Mouse (Mus musculus): ENCODE data around the gene Pcca.

Gene Pcca

DNA sequence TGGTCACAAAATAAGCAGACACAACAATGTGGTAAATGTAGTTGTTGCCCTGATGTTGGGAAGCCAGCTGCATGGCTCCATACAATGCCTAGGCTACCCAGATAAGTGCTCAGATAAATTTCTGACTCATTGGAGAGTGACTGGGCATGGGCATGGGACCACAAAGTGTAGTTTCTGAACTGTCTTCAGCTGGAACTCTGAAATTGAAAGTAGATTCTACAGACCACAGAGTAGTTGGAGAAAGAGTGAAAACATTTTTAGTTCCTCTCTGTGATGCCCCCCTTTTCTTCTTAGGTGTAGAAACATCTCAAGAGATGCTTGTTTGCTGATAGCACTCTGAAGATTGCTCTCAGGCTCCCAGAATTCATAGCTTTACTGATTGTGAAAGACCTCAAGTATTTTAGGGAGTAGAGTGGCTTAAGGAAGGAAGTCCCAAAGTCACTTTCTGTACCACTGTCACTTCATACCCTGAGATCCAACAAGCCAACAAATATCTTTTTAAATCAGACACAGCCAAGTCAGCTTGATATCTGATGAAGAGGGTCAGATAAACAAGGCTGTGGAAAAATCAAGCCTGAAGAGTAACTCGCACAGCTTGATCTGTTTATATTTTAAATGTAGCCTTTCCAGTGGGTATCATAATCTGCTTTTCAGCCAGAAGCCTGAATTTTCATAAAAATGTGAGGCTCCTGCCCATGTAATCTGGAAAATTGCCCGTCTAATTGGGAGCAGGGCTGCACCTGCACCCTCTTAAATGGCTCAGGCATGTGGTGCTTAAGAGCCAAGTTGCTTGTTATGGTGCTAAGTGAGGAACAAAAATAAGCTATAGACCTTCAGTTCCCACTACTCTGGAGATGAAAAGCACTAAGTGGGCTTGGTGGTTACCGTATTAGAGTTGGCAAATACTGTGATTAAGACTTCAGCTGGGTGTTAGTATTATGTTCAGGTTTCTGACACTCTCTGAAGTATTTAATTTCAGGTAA, 214.0 kb downstream of the Pcca start:
- DNase-seq (ENCODE audit: low spot score in 2 of 2), result no peak

DNA sequence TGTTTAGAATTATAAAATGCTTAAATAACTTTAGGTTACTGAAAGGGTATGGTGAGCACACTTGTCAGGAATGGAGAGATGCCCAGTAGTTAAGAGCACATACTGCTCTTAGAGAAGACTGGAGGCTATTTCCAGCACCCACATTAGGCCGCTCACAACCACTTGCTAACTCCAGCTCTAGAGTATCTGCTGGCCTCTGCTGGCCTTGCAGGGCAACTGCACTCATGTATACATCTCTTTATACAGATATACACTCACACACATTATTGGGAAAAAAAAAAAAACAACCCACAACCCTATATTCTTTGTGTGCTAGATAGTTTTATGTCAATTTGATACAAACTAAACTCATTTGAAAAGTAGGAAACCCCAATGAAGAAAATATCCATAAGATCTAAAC, 217.4 kb downstream of the Pcca start:
- DNase-seq (ENCODE audit: low spot score in 2 of 2), result no peak

DNA sequence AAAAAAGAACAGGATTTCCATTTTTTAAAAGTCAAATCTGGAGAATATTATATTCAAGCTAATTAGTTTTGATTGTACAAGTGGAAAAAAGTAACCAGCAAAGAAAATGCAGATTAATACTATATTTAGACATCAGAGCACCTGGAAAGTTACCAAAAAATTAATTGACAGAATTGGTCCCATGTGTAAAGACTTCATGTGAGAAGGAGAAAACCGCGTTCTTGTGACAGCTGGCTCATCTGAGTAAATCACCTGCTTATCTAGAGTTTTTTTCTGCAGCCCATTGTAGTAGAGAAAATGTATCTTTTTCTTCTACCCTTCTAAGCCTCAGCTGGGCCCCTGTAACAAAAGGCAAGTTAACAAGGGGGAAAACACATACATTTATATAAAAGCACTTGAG, 219.2 kb downstream of the Pcca start:
- no peak for DNase-seq (ENCODE audit: low spot score in 2 of 2)

DNA sequence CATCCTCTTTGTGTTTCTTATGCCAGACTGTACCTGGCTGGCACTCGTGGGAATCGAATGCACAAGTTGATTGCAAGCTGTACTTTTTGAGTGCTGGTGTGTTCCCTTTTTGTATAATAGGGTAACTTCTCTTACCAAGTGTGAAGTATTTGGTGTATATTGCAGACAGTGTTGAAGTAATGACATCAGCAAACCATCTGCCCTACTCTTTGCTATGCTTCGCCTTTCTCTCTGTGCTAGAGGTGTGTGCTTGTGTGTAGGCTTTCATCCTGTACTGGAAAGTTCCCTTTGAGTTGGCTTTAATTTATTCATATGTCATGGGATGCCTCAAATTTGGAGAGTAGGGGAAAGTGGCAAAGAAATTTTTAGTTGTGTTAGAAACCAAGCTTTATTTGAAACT, 220.2 kb downstream of the Pcca start:
- DNase-seq (ENCODE audit: low spot score in 2 of 2), result no peak

DNA sequence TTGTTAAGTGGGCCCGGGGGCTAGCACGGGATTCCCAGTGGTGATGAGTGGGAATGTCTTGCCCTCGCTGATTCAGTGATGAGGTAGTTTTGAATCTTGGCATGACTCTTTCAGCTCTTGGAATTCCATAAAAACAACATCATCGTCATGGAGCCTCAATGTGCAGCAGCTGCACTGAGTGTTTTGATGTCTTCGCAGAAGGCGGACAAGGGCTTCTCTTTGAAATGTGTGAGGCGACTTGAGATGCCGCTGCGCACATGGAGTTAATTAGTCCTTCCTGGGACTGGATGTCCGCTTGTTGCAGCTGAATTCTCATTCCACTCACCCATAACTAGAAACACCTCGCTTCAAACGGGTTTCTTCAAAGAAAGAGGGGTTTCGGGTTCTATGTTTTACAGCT, 221.4 kb downstream of the Pcca start:
- no peak for DNase-seq (ENCODE audit: low spot score in 2 of 2)

DNA sequence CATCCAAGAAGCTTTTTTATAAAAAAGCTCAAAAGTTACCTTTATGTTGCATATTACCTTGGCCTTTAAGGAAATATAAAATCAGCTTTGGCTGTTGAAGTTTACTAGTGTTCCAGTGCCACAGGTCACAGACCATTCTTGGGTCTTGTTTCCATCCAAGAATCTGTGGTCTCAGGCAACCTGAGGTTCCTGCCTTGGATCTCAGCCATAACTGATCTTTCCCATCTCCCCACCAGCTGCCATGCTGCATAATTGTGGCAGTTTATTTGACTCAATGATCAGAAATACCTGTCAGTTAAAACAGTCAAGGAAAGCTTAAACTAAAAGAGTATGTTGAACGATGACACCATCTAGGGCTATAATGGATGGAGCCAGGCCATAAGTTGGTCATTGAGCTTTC, 222.5 kb downstream of the Pcca start:
- no peak for DNase-seq (ENCODE audit: low spot score in 2 of 2)

DNA sequence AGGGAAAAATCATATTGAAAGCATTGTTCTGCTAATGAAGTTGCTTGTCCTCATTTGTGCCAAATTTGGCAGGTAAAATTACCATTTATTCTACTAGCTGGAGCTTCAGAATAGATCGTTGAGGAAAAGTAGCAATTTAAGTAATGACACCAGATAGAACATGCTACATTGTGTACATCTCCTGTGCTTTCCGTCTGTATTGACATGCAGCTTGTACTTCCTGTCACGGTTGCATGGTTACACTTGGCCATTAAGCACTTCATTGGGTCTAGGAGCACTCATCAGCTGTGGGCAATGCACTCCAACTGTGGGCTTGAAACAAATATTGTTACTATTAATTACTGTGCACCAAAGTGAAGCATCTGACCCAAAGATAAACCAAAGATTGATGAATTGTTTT, 225.8 kb downstream of the Pcca start:
- DNase-seq (ENCODE audit: low spot score in 2 of 2), result no peak

DNA sequence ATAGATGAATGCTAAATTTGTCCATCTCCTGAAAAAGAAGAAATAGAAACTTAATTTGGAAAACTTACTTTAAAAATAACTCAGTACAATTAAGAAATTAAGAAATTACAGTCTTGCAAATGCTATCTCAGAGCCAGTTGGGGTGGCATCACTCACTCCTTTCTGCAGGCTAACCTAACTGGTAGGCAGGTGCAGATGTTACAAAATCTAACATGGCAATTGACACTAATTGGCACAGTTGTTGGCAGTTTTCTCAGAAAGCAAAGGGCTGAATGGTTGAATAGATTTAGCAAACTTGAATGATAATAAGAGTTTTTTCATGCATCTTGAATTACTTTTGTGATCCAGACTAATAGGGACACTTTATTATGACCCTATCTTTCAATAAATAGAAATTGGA, 226.7 kb downstream of the Pcca start:
- no peak for DNase-seq (ENCODE audit: low spot score in 2 of 2)

DNA sequence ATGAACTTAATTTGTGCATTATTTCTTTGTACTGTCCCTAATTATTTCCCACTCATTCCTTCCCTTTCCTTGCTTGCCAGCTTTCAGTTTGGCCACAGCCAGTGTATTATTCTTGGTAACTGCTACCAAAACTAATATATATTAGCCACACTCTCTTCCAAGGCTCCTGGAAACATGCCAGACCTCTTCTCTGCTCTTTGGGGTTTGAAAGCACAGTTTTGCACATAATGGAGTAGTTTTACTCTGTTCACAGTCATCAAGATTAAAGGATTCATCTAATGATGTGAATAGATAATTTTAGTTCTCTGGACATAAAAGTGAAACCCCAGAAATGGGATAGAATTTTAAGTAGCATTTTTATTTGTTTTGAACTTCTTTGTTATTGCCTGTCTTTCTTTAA, 228.5 kb downstream of the Pcca start:
- no peak for DNase-seq (ENCODE audit: low spot score in 2 of 2)

DNA sequence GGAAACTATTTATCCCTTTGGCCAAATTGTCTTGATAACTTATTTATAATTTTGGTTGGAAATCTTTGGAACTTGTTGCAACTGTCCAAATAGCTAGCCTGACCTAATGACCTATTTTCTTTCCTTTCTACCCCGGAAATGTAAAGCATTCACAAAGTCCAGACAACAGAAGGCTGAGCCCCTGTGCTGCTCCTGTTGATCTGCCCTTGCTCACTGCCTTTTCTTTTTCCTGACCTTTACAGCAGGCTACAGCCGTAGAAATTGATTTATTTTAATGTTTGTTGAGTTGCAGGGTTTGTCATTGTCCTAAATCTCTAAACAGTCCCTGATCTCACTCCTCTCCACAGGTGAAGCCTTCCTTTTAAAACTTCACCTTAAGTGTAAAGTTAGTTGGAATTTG, 231.8 kb downstream of the Pcca start:
- no peak for DNase-seq (ENCODE audit: low spot score in 2 of 2)

DNA sequence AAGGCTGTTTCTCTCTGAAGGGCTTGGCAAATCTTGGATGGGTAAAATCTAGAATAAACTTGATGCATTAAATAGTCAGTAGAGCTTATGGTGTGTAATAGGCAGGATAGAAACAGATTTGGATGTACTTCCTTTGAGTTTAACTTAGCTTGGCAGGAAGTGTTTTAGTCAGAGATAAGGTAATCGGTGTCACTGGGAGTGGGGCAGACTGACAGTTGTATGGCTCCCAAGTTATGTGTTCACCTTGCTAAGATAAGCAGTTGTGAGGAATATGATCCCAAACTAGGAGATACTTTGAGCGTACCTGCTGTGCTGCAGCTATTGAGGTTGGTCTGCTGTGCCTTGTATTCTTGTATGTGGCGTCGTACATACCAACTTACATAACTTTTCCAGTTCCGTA, 232.3 kb downstream of the Pcca start:
- no peak for DNase-seq (ENCODE audit: low spot score in 2 of 2)

DNA sequence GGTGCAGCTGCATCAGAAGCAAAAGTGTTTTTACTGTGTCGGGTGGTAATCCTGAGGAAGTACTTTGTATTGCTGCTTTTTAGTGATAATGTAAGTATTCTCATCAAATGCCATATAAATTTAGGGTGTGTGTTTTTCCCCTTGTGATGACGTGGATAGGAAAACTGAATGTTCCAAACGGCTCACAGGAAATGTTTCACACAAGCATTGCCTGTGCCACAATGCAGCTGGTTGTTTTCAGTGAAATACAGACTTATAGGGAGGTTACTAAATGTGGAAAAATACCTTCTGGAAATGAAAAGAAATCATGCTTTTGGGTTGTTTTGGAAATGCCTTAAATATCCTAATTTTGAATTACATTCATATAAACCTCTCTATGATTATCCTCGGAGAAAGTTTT, 250.6 kb downstream of the Pcca start:
- no peak for DNase-seq (ENCODE audit: low spot score in 2 of 2)

DNA sequence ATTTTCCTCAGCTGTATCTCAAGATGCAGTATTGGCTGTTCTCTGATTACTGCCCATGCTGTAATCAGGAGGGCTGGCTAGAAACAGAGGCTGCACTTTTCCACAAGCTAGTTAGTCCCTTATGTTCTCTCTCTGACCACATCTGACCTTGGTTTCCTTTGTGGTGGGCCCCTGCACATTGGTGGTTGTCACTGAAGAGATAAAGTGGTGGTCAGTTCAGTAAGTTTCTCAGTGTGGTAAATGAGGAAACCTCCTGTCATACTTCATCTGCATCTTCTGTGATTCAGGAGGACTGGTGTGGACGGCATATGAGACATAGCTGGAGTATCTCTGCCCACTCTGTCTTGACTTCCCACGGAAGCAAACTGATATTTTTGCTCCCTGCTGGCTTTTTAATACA, 254.1 kb downstream of the Pcca start:
- no peak for DNase-seq (ENCODE audit: low spot score in 2 of 2)

DNA sequence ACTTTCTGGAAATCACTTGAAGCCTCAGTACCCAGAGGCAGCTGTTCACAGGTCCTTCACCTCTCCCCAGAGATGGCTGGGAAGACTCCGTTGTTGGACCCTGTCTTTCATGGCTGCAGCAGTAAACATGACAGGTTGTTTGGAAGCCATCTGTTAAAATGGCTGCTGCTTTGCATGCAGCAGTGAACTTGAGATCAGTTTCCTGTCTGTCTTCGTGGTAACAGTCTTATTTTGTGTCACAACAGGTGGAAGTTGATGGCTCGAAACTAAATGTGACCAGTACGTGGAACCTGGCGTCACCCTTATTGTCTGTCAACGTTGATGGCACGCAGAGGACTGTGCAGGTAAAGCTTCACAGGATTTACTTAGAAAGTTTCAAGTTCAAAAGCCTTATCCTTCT, 256.0 kb downstream of the Pcca start:
- DNase-seq (ENCODE audit: low spot score in 2 of 2), result no peak

DNA sequence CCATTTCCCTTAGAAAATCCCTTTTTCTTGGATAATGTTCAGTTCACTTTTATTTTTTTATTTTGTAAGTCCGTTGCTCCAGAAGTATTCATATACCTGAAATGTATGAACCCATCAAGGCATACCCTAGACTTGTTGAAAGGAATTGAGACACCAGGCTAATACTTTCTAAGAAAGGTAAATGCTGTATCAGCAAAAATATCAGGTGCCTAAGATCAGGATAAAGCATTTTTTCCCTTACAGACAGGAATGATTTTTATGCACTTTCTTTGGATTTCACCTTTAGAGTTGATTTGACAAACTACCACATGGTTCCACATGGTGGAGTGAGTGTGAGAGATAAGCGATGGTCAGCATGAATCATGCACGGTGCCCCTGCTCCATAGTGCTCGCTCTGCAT, 259.2 kb downstream of the Pcca start:
- DNase-seq (ENCODE audit: low spot score in 2 of 2), result no peak

DNA sequence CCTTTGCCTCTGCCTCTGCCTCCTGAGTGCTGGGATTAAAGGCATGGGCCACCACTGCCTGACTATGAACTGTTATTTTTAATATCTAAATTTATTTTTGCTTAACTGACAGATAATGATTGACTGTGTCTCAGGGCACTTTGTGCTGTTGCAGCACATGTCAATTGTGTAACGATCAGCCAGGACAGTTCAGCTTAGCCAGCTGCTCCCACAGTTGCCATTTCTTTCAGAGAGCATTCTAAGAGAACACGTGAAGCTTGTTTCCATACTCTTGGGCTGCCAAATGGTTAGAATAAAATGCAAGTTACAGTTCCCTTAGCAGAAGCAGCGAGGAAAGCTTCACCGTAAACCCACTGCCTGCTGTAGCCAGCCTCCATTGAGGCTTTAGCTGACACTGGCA, 266.2 kb downstream of the Pcca start:
- no peak for DNase-seq (ENCODE audit: low spot score in 2 of 2)

DNA sequence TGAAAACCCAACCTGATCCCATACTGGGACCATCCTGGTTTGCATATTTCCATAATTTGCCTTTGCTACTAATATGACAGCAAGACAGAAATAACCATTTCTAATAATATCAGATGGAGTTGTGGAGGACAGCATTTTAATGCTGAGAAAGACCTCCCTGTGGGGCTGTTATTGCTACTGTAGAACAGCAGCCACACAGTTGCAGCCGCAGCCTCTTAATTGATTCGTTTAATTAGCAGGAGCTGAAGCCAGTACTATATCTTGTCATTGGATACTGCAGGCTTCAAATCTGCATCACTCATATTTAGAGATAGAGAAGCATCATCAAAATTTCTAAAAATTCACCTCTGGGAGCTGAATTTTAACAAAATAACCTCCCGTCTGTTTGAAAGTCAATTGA, 286.9 kb downstream of the Pcca start:
- DNase-seq (ENCODE audit: low spot score in 2 of 2), result no peak

DNA sequence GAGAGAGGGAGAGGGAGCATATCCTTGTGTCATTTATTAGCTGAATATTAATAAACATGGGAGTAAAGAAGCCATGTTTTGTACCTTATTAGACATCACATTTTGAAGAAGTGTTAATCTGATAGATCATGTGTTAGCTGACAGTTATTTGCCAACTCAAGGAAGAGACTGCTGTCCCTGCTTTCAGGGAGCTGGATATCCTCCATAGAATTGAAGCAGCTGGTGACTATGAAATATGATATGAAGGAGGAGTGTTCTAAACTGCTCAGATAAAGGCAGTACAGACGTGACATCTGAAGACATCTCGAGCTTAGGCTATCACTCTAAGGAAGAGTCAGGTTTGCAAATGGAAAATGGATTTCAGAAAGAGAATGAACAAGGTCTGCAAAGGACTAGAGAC, 289.7 kb downstream of the Pcca start:
- no peak for DNase-seq (ENCODE audit: low spot score in 2 of 2)

DNA sequence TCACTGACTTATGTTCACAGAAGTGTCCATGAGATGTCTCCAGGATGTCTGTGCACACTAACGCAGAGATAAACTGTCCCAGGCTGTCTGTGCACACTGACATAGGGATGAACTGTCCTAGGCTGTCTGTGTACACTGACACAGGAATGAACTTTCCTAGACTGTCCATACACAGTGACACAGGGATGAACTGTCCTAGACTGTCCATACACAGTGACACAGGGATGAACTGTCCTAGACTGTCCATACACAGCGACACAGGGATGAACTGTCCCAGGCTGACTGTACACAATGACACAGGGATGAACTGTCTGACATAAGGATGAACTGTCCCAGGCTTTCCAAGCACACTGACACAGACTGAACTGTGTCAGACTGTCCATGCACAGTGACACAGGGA, 291.3 kb downstream of the Pcca start:
- DNase-seq (ENCODE audit: low spot score in 2 of 2), result no peak

DNA sequence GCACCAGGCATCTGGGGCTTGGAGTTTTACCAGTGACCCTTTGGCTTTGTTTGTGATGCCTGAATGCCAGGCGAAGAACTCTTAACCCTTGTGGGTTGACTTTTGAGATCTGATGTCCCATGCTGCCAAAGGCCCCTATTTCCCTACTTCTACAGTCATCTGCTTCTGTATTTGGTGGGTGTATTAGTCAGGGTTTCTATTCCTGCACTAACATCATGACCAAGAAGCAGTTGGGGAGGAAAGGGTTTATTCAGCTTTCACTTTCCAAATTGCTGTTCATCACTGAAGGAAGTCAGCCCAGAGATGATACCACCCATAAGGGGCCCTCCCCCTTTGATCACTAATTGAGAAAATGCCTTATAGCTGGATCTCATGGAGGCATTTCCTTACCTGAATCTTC, 296.3 kb downstream of the Pcca start:
- no peak for DNase-seq (ENCODE audit: low spot score in 2 of 2)

DNA sequence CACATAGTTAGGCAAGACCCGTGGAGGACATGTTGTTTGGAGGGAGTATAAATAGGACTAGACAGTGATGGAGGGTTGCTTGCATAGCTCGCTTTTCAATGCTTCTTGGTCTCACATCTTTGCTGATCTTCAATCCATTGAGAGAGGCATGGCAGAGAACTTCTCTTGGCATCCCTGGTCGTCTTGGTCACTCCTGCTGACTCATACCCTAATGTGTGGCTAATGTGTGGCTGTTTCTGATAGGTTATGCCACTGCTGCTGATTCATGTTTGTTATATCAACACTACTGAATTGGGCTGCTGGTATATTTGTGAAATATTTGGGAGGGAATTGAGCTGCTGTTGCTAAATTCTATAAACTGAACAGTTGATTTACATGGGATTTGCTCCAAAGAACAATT, 299.5 kb downstream of the Pcca start:
- DNase-seq (ENCODE audit: low spot score in 2 of 2), result no peak

DNA sequence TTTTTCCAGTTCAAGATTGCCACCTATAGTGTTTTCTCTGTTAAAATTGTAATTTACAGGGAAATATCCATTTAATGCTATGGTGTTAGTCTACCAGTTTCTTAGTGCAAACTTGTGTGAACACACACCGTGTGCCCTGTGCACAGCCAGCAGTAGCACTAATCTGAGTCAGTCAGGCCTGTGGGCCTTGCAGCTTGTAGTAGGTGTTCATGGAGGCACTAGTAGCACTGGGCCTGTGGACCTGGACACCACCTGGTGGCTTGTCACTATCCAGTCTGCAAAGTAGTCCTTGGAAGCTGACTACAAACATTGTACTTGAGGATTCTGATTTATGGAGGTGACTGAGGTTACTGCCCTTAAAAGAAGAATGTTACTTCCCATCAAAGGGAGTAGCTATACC, 300.6 kb downstream of the Pcca start:
- DNase-seq (ENCODE audit: low spot score in 2 of 2), result no peak

DNA sequence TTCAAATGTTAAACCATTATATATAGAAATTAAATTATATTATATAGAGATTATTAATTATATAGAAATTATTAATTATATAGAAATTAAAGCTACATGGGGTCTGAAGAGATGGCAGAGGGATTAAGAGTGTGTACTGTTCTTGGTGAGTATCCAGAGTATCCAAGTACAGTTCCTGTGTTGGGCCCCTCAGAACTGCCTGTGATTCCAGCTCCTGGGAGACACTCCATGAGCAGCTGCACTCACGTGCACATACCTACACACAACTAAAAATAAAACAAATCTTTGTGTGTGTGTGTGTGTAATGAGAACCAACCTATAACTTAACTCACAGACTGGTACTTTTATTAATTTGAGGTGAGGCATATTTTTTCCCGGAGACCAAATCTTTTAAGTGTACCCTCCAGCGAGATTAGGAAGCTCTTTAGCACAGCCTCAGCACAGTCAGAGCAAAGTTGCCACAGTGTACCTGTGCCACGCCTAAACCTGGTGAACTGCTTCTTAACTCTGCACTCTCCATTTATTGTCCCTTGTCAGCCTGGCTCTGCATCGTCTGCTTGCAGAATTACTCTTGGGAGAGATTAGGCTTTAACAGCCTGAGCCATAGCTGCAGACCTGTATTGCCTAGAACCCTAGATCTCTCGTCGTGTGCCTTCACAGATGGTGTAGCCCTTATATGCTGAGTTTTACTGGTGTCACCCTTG, 301.5 kb downstream of the Pcca start:
- DNase-seq (ENCODE audit: low spot score in 2 of 2), result no peak

All from frontal cortex, postnatal 14 days (tissue).